Mouse (Mus musculus) C2C12 (cell line): ENCODE data around the gene Tle4.

Source experiments
- CEBPB ChIP-seq: IDR thresholded peaks from one replicate; pipeline ENCODE4 v1.6.1; 2011; ENCODE audit warnings: low read depth, mild to moderate bottlenecking, control low read depth, moderate library complexity
- CTCF ChIP-seq: IDR thresholded peaks from one replicate; pipeline ENCODE4 v1.5.1; 2011; ENCODE audit not compliant: control insufficient read depth, insufficient read depth, insufficient read length
- MAX ChIP-seq: IDR thresholded peaks from one replicate; pipeline ENCODE4 v1.6.1; 2011; ENCODE audit warnings: mild to moderate bottlenecking, control low read depth
- MYOG ChIP-seq: IDR thresholded peaks from one replicate; pipeline ENCODE4 v1.6.1; 2011; ENCODE audit not compliant: control insufficient read depth, insufficient read length; ENCODE audit errors: extremely low read depth
- USF1 ChIP-seq: IDR thresholded peaks from one replicate; pipeline ENCODE4 v1.6.1; 2011; ENCODE audit warnings: low read depth, mild to moderate bottlenecking, control low read depth, moderate library complexity

DNA sequence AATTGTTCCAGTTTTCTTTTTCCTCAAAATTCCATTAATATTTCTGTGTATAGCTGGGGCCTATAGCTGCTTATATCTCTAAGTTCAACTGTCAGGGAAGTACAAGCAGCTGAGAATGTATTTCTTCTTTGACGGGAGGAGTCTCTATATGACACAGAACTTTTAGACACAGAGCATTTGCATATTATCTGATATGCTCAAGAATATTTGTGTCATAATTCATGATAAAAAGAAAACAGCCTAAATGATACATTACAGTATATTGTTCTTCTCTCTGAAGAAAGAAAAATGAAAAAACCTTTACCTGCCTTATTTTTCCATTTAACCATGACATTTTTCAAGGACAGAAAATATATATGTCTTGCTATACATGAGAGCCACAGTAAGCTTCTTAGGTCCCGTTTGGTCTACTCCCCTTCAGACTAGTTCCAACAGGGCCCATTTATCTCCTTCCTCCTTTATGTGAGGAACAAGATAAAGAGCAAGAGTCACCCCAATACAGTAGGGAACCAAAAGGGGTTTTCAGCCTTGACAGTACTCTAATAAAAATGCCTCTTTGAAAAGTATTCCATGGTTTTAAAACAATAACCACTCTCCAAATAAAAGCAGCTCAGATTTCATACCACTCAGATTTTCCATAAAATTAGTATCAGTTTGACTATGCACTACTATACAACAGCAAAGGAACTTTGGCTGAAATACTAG is 77.6 kb downstream of the Tle4 start:
- TF ChIP-seq CTCF (no peak), CEBPB (no peak), MAX (no peak), MYOG (no peak), USF1 (no peak)
